Mouse (Mus musculus): Measurements from ENCODE around the gene Enox1.

Gene Enox1

DNA sequence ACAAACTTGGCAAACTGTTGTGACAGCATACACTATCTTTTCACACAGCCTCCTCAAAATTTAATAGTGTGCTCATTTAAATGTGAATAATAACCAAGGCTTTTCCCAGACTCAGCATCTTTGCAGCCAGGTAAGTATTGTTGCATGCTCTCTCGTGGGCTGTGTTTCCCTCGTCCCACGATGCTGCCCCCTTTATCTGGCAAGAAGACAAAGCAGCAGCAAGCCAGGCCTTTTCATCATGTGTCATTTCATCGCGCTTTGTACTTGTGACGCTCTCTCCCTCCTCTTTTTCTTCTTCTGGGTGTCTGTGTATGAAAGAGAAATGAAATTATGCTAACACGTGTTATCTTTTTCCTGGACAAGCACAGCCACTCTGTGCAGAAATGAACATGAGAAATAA is 421.8 kb downstream of the Enox1 start:
- ChIA-PET CTCF (no interaction called here), POLR2A (no interaction called here)

DNA sequence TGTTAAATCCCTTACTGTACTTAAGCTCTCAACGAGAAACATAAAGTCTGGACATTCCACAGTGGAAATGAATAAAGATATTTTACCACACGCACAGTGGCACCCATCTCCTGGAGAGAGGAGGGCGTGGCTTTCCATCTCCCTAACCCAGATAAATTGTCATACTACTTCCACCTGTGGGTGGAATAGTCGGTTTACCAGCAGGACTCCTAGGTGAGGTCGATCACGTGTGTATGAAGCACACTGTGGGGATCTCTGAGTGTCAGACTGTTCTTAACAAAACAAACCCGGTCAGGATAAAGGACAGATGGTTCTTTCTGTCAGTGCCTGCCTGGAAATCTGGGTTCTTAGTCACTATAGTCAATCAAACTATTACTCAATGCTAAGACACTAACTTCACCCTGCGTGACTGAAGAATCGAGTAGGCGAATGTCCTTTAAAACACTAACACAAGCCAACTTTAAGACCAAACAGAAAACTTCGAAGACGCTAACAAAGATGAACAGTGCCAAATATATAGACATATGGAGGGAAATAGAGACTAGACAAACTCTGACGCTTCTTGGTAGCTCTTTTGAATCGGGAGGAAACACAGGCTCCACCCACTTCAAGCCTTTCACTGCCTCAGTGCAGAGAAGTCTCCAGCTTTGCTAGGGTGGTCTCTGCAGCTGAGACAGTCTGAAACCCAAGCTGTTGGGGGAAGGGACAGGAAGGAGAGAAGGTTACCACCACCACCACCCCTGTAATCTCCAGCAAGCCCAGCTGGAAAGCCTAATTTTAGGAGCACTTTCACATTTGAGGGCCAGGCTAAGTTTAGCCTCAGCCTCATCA is 423.8 kb downstream of the Enox1 start:
- ChIA-PET POLR2A (interaction anchor here in 2 of 4 experiments (0.6 to 1.6 kb wide), 3 partner anchors 10 to 454 kb away, joined by 5 to 19 read pairs (median 6); no protein-coding TSS in a partner anchor), CTCF (no interaction called here)

DNA sequence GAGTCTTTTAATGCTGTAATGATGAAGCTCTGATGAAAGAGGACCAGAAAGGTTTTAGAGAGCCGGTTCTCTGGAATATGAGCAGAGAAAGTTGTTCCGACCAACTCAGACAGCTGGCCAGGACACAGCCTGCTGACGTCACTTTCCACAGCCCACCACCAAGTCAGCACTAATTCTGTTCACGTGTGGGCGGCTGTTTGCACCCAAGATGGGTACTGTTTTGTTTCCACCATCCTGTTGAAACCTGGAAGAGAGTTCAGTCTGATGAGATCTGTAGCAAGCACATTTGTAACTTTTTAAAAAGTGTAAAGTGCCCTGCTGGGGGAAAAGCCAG is 424.3 kb downstream of the Enox1 start:
- ChIA-PET CTCF (no interaction called here), POLR2A (interaction anchor here in 2 of 4 experiments (0.5 to 1.6 kb wide), 4 partner anchors 10 to 454 kb away, joined by 3 to 19 read pairs (median 6); no protein-coding TSS in a partner anchor)

DNA sequence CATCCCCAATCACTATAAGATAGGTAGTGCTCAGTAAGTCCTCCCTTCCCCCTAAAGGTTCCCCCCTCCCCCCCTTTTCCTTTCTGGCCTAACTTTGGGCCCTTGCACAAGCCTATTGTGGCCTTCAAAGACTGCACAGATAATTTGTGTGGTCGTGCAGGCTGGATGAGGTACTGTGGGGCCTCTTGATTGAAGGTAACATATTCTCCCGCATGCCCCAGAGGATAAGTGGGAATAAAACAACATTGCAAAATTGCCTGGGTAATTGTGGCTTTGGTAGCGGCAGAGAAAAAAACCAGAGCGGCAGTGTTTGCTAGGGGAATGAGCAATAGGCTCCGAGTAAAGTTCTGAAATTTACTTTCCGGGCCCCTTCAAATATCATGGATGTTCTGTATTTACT is 425.1 kb downstream of the Enox1 start:
- POLR2A ChIA-PET: interaction anchor here in 1 of 4 experiments (0.5 kb wide), 1 partner anchor 362 kb away, joined by 3 read pairs; no protein-coding TSS in a partner anchor
- CTCF ChIA-PET: no interaction called here

DNA sequence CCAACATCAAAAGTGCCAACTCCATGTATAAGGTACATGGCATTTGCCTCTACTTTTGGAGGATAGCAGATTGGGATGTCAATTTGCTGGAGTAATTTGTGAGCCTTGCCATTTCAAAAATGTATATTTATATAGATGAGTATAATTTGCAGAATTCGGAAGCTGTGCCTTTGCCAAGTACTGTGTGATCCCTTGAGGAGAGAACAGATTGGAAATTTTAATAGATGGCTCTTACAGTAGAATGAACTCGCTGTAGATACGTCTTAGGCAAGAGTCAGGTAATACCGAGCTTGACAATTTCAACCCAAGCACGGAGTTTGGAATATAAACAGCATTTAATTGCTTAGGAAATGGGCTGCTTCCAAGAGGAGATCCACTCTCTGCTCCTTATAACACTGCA is 427.9 kb downstream of the Enox1 start:
- CTCF ChIA-PET: interaction anchor here in 1 of 4 experiments (0.6 kb wide), 1 partner anchor 48 kb away, joined by 3 read pairs; no protein-coding TSS in a partner anchor

DNA sequence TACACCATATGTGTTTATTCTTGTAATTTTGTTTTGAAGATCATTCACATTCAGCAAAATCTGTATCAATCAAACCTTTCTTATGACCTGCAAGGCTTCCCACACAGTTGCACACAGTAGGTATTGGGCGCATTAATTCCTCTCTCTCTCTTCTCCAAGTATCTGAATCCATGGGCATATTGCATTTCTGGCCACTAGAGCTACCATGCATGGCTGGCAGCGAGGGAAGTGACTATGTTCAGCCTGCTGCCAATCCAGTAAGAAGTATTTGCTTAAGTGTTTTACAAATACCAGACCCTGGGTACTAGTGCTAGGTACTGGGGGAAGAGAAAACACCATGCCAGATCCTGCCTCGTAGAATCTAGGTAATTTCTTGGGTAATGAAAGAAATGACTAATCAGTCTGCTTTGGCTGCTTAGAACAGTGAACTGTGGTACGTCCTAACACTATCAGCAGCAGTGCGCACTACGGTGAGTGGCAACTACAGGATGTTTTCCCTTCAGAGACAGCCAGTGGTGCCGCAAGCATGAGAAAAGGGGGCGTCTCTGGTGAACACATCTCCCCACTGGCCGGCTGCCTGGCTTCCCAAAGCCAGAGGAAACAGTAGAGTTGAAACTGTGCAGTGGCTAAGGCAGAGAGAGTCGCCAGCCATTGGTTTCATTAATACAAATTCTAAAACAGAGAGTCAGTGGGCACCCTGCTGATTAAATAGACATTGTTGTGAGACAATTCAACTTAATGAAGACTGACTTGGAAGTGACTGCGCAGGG is 428.7 kb downstream of the Enox1 start:
- CTCF ChIA-PET: no interaction called here
- POLR2A ChIA-PET: no interaction called here

More for the DNA sequence above, 427.9 kb downstream of the Enox1 start:
- POLR2A ChIA-PET: interaction anchor here in 1 of 4 experiments (1.9 kb wide), 1 partner anchor 9 kb away, joined by 4 read pairs; no protein-coding TSS in a partner anchor

DNA sequence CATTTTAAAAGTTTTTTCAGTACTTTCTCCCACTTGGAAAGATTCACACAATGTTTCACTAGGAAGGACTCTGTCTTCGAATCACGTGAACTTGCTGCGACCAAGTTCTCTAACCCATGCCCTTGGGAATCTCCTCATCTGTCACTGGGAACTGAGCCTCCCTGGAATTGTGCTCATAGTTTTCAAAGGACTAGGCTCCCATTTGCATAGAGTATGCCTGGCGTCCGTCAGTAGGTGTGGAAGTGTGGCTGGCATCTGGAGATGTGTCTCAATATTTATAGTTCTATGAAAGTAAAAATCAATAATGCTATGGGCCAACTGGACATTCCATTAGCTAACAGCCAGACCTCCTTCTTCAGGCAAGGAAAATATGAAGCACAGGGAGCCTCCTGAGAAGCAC is 429.5 kb downstream of the Enox1 start:
- POLR2A ChIA-PET: no interaction called here
- CTCF ChIA-PET: no interaction called here

DNA sequence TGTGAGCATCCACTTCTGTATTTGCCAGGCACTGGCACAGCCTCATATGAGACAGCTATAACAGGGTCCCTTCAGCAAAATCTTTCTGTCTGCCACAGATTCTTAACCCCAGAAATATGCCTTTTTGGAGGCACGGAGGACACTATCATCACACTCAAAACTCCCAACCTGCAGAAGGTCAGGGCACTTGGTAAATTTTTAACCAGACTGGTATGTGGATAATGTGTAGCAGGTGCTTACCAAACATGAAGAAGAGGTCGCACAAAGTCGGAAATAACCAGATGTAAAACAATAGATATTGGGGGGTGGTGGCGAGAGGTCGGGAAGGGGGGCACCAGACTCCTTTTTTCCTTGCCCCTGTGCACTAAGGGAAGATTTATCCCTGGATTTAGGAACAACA is 430.6 kb downstream of the Enox1 start:
- ChIA-PET CTCF (no interaction called here), POLR2A (no interaction called here)

DNA sequence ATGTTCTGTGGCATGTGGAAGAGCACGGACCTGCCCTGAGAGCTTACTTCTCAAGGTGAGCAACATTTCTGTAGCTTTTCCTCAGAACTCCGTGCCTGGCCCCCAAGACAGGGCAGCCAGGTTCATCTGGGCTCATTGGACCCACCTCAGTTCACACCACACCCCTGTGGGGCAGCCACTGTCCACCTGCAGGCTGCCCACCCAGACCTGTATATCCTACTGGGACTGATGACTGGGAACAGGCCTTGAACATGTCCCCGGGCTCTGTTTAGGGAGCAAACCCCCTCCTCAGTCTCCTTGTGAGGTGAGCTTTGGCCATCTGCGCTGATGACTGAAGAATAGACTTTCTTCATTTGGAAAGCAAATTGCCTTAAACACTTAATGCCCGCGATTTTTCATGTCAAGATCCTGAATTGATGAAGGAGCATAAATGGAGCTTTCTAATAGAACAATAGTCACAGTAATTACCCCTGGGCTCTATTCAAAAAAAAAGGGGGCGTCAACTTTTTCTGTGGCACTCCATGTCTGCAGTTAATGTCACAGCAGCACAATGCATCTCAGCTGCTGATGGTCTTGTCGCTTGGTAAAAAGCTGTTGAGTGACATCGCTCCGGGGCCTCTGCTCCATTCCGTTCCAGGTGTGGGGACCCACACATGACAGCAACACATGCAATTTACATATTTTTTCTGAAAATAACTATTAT is 436.7 kb downstream of the Enox1 start:
- POLR2A ChIA-PET: interaction anchor here in 1 of 4 experiments (1.2 kb wide), 1 partner anchor 10 kb away, joined by 4 read pairs; no protein-coding TSS in a partner anchor
- CTCF ChIA-PET: no interaction called here

DNA sequence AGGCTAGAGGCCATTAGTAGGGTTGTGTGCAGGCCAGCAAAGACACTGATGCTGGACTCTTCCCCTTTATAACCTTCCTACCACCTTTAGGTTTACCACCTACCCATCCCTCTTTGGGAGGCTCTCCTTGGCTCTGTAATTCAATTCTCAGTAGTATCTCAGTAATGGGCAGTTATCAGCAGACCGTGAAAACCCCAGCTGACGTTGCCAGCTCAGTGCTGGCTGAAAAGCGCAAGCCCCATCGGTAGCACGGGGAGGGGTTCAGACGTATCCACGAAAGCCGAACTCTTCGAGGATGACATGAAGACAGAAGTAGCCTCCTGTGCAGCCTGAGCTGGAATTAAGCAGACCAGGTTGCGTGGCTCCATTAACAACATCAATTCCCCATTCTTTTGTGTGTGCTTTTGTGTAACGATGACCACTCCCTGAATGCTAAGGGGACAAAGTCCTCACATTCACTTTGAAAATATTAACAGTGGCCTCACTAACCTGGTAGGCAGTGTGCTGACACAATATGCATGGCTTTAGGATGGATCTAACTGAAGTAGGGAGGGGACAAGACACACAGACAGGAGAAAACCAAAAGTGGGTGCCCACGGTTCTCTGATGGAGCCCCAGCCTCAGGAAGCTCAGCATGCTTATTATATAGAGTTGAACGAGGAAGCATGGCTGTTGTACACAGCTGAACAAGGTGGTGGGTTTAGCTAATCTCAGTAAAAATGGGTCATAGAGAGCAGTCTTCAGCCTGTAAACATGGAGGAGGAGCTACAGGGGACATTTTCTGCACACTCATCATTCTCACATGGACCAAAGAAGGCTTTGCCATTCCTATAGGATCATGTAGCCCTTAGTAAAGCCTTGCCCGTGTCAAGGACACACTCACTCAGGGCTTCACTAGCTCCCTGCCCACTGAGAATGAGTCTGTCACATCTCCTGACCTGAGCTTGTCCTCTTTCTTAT is 439.9 kb downstream of the Enox1 start:
- CTCF ChIA-PET: interaction anchor here in 1 of 4 experiments (0.5 kb wide), 1 partner anchor 722 kb away, joined by 3 read pairs; no protein-coding TSS in a partner anchor
- POLR2A ChIA-PET: interaction anchor here in 1 of 4 experiments (0.8 to 1.4 kb wide), 2 partner anchors 12 to 35 kb away, joined by 3 read pairs; no protein-coding TSS in a partner anchor

DNA sequence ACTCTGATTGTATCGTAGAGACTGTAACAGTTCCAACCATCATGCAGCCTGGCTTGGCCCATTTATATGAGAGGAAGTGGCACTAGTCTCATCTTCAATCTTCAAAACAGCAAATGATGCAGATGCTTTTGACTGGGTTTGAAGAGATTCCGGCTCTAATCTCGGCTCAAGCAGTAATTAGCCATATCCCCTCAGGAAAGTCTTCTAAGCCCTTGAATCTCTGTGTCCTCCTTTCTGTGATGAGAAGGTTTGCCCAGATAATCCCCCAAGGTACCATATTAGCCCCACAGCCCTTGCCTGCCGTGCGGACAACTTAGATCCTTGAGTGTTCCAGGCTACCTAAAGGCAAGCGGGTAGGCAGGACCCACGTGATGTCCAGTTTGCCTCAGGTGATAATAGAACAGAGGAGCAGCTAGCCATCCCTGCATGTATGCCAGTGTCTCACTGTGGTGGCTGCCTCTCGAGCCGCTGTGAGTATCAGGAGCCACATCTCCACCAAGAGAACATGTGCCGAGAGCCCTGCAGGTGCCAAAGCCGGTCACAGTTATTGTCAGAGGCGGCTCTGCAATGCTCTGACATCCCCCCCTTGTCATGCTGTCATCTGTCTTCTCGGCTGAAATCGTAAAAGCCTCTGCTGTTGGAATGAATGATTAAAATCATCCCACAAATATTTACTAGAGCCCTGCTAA is 442.6 kb downstream of the Enox1 start:
- CTCF ChIA-PET: no interaction called here
- POLR2A ChIA-PET: interaction anchor here in 1 of 4 experiments (0.6 kb wide), 1 partner anchor 636 kb away, joined by 3 read pairs; no protein-coding TSS in a partner anchor

DNA sequence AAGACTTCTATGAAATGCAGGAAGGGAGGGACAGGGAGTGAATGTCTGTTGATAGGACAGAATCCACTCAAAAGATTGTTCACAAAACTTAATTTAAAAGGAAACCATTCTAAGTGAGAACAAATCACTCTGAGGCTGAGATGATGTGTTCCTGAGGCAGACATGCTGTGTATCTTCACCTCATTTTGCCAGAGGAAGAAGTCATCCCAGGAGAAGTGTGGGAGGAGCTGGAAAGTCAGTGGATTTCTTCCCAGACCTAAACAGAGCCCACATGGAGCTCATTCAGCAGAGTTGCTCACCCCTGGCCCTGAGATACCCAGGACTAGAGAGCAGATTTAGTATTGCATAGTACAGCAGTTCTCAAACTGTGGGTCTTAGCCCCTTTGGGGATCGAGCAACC is 444.2 kb downstream of the Enox1 start:
- ChIA-PET CTCF (no interaction called here), POLR2A (no interaction called here)

DNA sequence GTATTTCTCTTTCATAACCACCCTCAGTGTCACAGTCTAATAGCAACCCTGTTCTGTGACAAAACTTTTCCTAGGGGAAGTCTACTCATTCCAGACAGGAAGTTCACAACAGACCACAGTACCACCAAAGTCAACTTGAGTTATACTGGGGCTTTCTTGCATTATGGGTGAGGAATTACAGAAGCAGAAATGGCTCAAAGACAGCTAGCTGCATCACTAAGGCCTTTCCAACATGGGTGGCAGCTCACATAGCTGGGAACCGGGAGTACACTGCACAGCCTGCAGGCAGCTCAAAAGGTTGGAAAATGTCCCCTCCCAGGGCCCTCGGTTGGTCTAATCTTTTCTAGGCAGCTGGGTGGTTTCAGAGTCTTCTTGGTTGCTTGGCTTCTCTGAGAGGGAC is 444.9 kb downstream of the Enox1 start:
- CTCF ChIA-PET: no interaction called here
- POLR2A ChIA-PET: no interaction called here

DNA sequence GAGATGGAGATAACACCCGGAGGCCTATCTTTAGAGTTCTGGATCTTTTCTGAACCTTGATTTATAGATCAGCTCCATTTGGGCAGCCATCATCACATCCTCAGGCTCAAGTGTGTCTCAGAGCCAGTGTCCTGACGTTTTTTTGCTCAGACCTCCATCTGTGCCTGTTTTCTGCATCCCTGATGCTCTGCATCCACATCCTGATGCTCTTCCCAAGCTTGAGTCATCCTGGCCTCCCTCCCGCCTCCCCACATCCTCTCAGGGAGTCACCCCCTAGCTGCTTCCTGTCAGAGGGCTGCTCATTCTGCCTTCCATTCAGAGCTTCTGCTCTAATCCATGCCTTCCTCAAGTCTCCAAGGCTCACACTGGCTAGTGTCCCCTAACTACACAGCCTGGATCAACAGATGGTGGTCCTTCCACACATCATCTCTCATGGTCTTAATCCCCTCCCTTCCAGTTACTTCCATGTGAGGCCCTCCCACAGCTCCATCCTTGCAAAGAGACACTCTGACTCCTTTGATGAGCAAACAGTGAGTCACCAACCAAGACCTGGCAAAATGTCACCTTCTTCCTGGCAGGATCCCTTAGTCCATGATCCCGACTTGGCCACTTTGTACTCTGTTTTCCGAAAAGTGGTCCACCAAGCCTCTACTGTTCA is 451.7 kb downstream of the Enox1 start:
- POLR2A ChIA-PET: interaction anchor here in 1 of 4 experiments (0.5 to 0.7 kb wide), 2 partner anchors 12 to 16 kb away, joined by 3 read pairs; no protein-coding TSS in a partner anchor
- CTCF ChIA-PET: no interaction called here

DNA sequence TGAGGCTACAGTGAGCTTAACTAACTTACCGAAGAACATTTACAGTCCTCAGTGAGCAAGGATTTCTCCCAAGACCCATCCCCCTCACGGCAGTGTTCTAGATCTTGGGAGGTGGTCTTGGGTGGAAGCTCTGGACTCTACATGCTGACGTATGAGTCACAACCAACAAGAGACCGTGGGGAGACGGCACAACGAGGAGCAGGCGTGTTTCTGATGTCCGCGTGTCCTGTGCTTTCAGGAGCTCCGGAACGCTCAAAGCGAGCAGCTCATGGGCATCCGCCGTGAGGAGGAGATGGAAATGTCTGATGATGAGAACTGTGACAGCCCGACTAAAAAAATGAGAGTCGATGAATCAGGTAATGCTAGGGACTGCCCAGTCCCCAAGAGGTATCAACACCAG is 458.6 kb downstream of the Enox1 start:
- CTCF ChIA-PET: no interaction called here
- POLR2A ChIA-PET: no interaction called here

DNA sequence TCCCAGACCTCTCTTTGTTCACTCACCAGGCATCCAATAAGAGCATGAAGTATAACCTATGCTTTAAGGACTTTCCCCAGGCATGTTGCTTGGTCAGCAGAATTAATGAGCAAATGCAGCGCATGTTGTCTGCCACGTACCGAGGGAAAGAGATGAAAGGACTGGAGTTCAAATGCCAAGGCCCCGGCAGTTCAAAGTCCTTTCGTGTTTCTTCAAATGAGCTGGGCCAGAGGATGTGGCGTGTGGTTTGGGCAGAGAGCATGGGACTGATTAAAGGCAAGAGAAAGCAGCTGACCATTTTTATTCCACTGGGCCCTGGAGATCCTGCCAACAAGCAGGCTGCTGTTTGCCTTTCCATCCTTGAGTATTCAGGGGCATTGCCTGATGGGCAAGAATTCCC is 460.7 kb downstream of the Enox1 start:
- CTCF ChIA-PET: interaction anchor here in 1 of 4 experiments (0.7 kb wide), 1 partner anchor 644 kb away, joined by 3 read pairs; no protein-coding TSS in a partner anchor
- POLR2A ChIA-PET: no interaction called here

DNA sequence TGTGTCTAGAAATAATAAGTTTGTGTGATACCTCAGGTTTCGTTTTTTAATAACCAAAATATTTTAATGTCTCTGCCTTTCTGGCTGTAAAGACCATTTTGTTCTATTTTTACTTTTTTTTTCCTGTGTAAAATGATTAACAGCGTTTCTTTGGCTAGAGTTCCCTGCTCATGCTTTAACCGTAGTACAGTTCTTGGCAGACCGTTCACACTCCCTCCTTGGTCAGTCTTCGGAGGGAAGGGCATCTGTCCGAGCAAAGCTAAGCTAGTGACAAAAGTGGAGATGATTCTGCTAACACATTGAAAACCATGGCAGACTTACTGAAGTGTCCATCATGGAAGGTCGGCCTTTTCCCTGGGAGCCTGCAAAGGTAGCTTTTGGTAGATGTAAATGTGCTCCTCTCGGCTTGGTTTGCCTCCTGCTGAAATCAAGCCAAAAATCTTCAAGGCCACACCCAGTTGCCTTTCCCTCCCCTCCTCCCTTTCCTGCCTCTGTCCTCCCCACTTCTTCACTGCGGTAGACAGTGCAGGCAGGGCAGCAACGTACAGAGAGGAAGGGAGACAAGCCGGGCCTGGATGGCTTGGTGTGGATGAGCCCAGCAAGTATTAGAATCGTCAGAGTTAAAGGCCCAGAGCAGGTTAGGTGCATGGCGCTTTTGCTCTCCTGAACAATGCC is 461.7 kb downstream of the Enox1 start:
- CTCF ChIA-PET: no interaction called here
- POLR2A ChIA-PET: no interaction called here
